Mouse (Mus musculus): ENCODE results near the gene Cd72. TPM values are rescaled to one million over a fixed set of nuclear protein-coding genes. Genes with fewer than 3 reads are reported as not detected.
A peak's percentile ranks its signal among the peaks of the same experiment; 100 is the strongest.

The Cd72 gene
- polyA plus RNA-seq, 1 experiment = 1.5 TPM

GRCm38 (mm10) chr4:43481894-43482456 is 27.5 kb upstream of the Cd72 start:
- no peaks in the 10 kb centered on the region for H3K36me3 ChIP-seq (ENCODE audit: control insufficient read depth, insufficient read depth)
- H3K79me3 ChIP-seq (ENCODE audit: low read depth) = no peaks in the 10 kb centered on the region
- no peak overlapping the region for H3ac ChIP-seq (ENCODE audit: control insufficient read depth, insufficient read length, low read depth)
- H3K4me3 ChIP-seq (ENCODE audit: insufficient read depth, poor library complexity, severe bottlenecking) = no peak overlapping the region
- no peak for TF ChIP-seq MYOD1 (IDR thresholded peaks at IDR 0.05; ENCODE audit: control insufficient read depth, insufficient read length, low read depth)
- no peak for TF ChIP-seq CTCF (IDR thresholded peaks at IDR 0.05; ENCODE audit: control insufficient read depth, insufficient read depth, insufficient read length)
- TF ChIP-seq USF1 (IDR thresholded peaks at IDR 0.05; ENCODE audit: low read depth) = no peak
- TF ChIP-seq FOSL1 (IDR thresholded peaks at IDR 0.05; ENCODE audit: insufficient read depth, low read length, poor library complexity, severe bottlenecking) = no peak
- no peak for TF ChIP-seq MAX (IDR thresholded peaks at IDR 0.05)
- no peak for TF ChIP-seq MYOG (IDR thresholded peaks at IDR 0.05; ENCODE audit: control insufficient read depth, extremely low read depth, insufficient read length)
- TF ChIP-seq CEBPB (IDR thresholded peaks at IDR 0.05; ENCODE audit: low read depth) = no peak
- no peaks in the 10 kb centered on the region for H3K27me3 ChIP-seq (ENCODE audit: control insufficient read depth, insufficient read depth, insufficient read length)
- no peaks in the 10 kb centered on the region for H3K79me2 ChIP-seq (ENCODE audit: control insufficient read depth, insufficient read depth)

DNA sequence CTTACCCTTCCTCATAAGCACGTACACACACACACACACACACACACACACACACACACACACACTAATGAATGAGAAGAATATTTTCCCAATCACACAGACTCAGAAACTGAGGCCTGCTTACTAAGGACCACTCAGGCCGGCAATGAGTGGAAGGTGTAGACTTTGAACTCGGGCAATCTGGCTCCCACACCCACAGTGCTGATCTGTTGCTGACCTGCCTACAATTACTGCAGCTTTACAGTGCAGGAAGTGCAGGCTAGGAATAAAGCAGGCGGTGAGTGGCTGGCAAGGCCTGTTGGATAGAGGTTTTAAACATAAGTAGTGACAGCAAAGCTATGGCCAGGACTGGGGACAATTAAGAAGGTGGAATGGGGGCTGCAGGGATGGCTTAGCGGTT is 26.6 kb upstream of the Cd72 start:
- Histone ChIP-seq H3K4me3 (ENCODE audit: insufficient read depth, poor library complexity, severe bottlenecking) (no peak overlapping the region), H3ac (ENCODE audit: control insufficient read depth, insufficient read length, low read depth) (no peak overlapping the region), H3K36me3 (ENCODE audit: control insufficient read depth, insufficient read depth) (no peaks in the 10 kb centered on the region), H3K79me2 (ENCODE audit: control insufficient read depth, insufficient read depth) (no peaks in the 10 kb centered on the region), H3K79me3 (ENCODE audit: low read depth) (no peaks in the 10 kb centered on the region), H3K27me3 (ENCODE audit: control insufficient read depth, insufficient read depth, insufficient read length) (no peaks in the 10 kb centered on the region)
- TF ChIP-seq USF1 (IDR thresholded peaks at IDR 0.05; ENCODE audit: low read depth) = no peak

DNA sequence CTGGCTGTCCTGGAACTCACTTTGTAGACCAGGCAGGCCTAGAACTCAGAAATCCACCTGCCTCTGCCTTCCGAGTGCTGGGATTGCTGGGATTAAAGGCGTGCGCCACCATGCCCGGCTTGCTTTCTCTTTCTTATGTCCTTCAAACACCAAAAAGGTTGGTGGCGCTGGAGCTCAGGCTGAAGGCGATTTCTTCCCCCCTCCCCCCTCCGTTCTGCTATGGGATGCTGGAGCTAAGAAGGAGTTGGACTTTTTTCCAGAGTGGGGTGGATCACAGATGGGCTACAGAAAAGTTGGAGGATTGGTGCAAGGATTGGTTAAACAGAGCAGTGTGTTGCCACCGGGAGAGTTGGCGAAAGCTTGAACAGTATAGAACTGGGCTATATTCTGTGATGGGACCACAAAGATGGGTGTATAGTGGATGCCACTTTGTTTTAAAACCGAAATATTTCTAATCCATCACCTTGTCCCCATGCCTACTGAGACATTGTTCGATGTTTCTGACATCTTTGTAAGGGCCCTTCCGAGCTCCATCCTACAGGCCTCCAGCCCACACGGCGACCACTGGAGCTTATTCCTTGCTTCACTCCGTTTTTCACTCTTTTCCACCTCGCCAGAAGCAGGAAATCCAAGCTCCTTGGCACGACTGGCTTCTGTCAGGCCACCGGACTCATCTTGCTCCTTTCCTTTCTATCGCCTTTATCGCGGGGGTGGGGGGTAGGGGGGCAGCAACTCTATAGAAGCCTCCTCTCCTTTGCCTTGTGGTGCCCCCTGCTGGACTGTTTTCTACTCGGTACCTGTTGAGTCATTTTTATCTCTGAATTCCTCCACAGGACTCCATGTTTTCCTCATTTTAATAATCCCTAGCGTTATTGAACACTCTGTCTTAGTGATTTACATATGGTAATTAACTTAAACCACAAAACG is 24.7 kb upstream of the Cd72 start:
- Histone ChIP-seq H3K4me3 (ENCODE audit: insufficient read depth, poor library complexity, severe bottlenecking) (no peak overlapping the region), H3K36me3 (ENCODE audit: control insufficient read depth, insufficient read depth) (no peaks in the 10 kb centered on the region), H3K79me2 (ENCODE audit: control insufficient read depth, insufficient read depth) (no peaks in the 10 kb centered on the region), H3ac (ENCODE audit: control insufficient read depth, insufficient read length, low read depth) (no peak overlapping the region), H3K27me3 (ENCODE audit: control insufficient read depth, insufficient read depth, insufficient read length) (no peaks in the 10 kb centered on the region), H3K79me3 (ENCODE audit: low read depth) (no peaks in the 10 kb centered on the region)
- TF ChIP-seq FOSL1 (IDR thresholded peaks at IDR 0.05; ENCODE audit: insufficient read depth, low read length, poor library complexity, severe bottlenecking) (no peak), CTCF (IDR thresholded peaks at IDR 0.05; ENCODE audit: control insufficient read depth, insufficient read depth, insufficient read length) (peak; percentile 16)

- H3K36me3 ChIP-seq (ENCODE audit: control insufficient read depth, insufficient read depth) = no peaks in the 10 kb centered on the region
- H3K79me3 ChIP-seq (ENCODE audit: low read depth) = no peaks in the 10 kb centered on the region
- H3K4me3 ChIP-seq (ENCODE audit: insufficient read depth, poor library complexity, severe bottlenecking) = no peak overlapping the region
- TF ChIP-seq USF1 (IDR thresholded peaks at IDR 0.05; ENCODE audit: low read depth) (no peak), CTCF (IDR thresholded peaks at IDR 0.05; ENCODE audit: control insufficient read depth, insufficient read depth, insufficient read length) (no peak), MAX (IDR thresholded peaks at IDR 0.05) (no peak), FOSL1 (IDR thresholded peaks at IDR 0.05; ENCODE audit: insufficient read depth, low read length, poor library complexity, severe bottlenecking) (no peak), CEBPB (IDR thresholded peaks at IDR 0.05; ENCODE audit: low read depth) (no peak), MYOG (IDR thresholded peaks at IDR 0.05; ENCODE audit: control insufficient read depth, extremely low read depth, insufficient read length) (no peak), MYOD1 (IDR thresholded peaks at IDR 0.05; ENCODE audit: control insufficient read depth, insufficient read length, low read depth) (no peak)
- no peak overlapping the region for H3ac ChIP-seq (ENCODE audit: control insufficient read depth, insufficient read length, low read depth)
- H3K79me2 ChIP-seq (ENCODE audit: control insufficient read depth, insufficient read depth) = no peaks in the 10 kb centered on the region
- H3K27me3 ChIP-seq (ENCODE audit: control insufficient read depth, insufficient read depth, insufficient read length) = no peaks in the 10 kb centered on the region
Measured at GRCm38 (mm10) chr4:43478534-43478858, 24.1 kb upstream of the Cd72 start.

- Histone ChIP-seq H3K79me2 (ENCODE audit: control insufficient read depth, insufficient read depth) (no peaks in the 10 kb centered on the region), H3K36me3 (ENCODE audit: control insufficient read depth, insufficient read depth) (no peaks in the 10 kb centered on the region), H3K27me3 (ENCODE audit: control insufficient read depth, insufficient read depth, insufficient read length) (no peaks in the 10 kb centered on the region), H3K79me3 (ENCODE audit: low read depth) (no peaks in the 10 kb centered on the region), H3ac (ENCODE audit: control insufficient read depth, insufficient read length, low read depth) (no peak overlapping the region), H3K4me3 (ENCODE audit: insufficient read depth, poor library complexity, severe bottlenecking) (no peak overlapping the region)
- no peak for TF ChIP-seq MYOD1 (IDR thresholded peaks at IDR 0.05; ENCODE audit: control insufficient read depth, insufficient read length, low read depth)
- no peak for TF ChIP-seq CTCF (IDR thresholded peaks at IDR 0.05; ENCODE audit: control insufficient read depth, insufficient read depth, insufficient read length)
Measured at GRCm38 (mm10) chr4:43477857-43478533, 23.6 kb upstream of the Cd72 start.

- H3K27me3 ChIP-seq (ENCODE audit: control insufficient read depth, insufficient read depth, insufficient read length) = no peaks in the 10 kb centered on the region
- no peak overlapping the region for H3ac ChIP-seq (ENCODE audit: control insufficient read depth, insufficient read length, low read depth)
- peak; percentile 10 for TF ChIP-seq CTCF (IDR thresholded peaks at IDR 0.05; ENCODE audit: control insufficient read depth, insufficient read depth, insufficient read length)
- no peak for TF ChIP-seq MYOD1 (IDR thresholded peaks at IDR 0.05; ENCODE audit: control insufficient read depth, insufficient read length, low read depth)
- no peaks in the 10 kb centered on the region for H3K79me3 ChIP-seq (ENCODE audit: low read depth)
- H3K4me3 ChIP-seq (ENCODE audit: insufficient read depth, poor library complexity, severe bottlenecking) = no peak overlapping the region
- no peaks in the 10 kb centered on the region for H3K36me3 ChIP-seq (ENCODE audit: control insufficient read depth, insufficient read depth)
- H3K79me2 ChIP-seq (ENCODE audit: control insufficient read depth, insufficient read depth) = no peaks in the 10 kb centered on the region
Measured at GRCm38 (mm10) chr4:43476604-43477003, 22.2 kb upstream of the Cd72 start.
